Mouse (Mus musculus) intestine, postnatal 0 days (tissue): Measurements from ENCODE around the gene Sik3. TPM values are rescaled to one million over a fixed set of nuclear protein-coding genes. Genes with fewer than 3 reads are reported as not detected.

ENCODE experiments used
- ATAC-seq: fragments of 200-750 bp; cut with Nextera tagmentation; 2 replicates; pipeline ENCODE4 v1.8.0; 2017; ENCODE audit warnings: mild to moderate bottlenecking, moderate TSS enrichment, moderate library complexity
- H3K27ac ChIP-seq: fragments of 300-500 bp; sonication (generic); 2 replicates; pipeline ENCODE4 v1.5.1; 2014; ENCODE audit warnings: mild to moderate bottlenecking, low read depth, low read length, moderate library complexity
- H3K27me3 ChIP-seq: fragments of 300-500 bp; sonication (generic); replicated peaks from 2 replicates; pipeline ENCODE4 v1.6.1; 2014; ENCODE audit warnings: low read length, mixed read lengths; ENCODE audit not compliant: control insufficient read depth, insufficient read depth
- H3K36me3 ChIP-seq: fragments of 300-500 bp; sonication (generic); 2 replicates; pipeline ENCODE4 v1.6.1; 2014; ENCODE audit warnings: mild to moderate bottlenecking, moderate library complexity; ENCODE audit not compliant: control insufficient read depth, insufficient read depth
- H3K4me1 ChIP-seq: fragments of 300-500 bp; sonication (generic); replicated peaks from 2 replicates; pipeline ENCODE4 v1.6.1; 2014; ENCODE audit warnings: antibody characterized with exemption, low read length, mixed read lengths; ENCODE audit not compliant: control insufficient read depth, insufficient read depth
- H3K4me2 ChIP-seq: fragments of 300-500 bp; sonication (generic); replicated peaks from 2 replicates; pipeline ENCODE4 v1.6.1; 2014; ENCODE audit warnings: low read depth, mild to moderate bottlenecking, moderate library complexity
- H3K4me3 ChIP-seq: fragments of 300-500 bp; sonication (generic); 2 replicates; pipeline ENCODE4 v1.5.1; 2014; ENCODE audit warnings: low read depth, low read length
- H3K9ac ChIP-seq: fragments of 300-500 bp; sonication (generic); 2 replicates; pipeline ENCODE4 v1.6.1; 2014; ENCODE audit warnings: mild to moderate bottlenecking, low read depth, low read length
- H3K9me3 ChIP-seq: fragments of 300-500 bp; sonication (generic); 2 replicates; pipeline ENCODE4 v1.6.1; 2016; ENCODE audit warnings: mixed run types; ENCODE audit not compliant: control insufficient read depth
- CTCF ChIP-seq: sonication (generic); IDR thresholded peaks from 2 replicates; pipeline ENCODE4 v1.5.1; 2016; ENCODE audit warnings: low read depth, mild to moderate bottlenecking, control low read depth, antibody characterized with exemption, moderate library complexity
- WGBS: fragments of 180-500 bp; shearing (Covaris S2); extraction: QIAGEN DNeasy Blood & Tissue Kit; methylation state at CpG from one replicate; pipeline ENCODE4 v1.1.7; 2014; 5-methylcytosine and 5-hydroxymethylcytosine counted together
- polyA plus RNA-seq: library from polyadenylated mRNA; unstranded; fragments of >200 nt; fragmentation: Nextera tagmentation; extraction: Ambion mirVana; gene quantifications from 2 replicates; pipeline ENCODE4 v1.2.1, GENCODE M21; 2015

Gene Sik3
- polyA plus RNA-seq, 1 experiment from 2014 or later, result 7.4 TPM

DNA sequence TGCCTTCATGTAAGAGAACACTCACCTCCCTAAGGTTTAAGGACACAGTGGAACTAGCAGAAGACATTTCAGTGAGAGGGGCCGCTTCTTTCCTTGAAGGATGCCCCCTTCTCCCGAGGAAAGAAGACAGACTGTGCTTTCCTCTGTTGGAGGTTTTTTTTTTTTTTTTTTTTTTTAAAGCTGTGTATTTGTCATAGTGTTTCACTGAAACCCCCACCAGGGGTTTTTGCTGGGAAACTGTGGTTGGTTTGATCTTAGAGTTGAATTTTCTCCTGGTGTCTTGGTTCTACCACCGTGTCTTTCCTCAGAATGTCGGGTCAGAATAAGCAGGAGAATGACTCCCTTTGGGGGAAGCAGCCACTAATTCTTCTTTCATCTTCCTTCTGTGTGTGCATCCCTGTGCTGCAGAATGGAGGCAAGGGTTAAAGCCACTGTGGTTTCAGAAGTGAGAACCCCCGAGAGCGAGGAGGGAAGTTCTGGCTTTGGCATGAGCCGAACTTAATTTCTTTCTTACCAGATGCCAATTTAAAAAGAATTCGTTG lies 106.3 kb downstream of the Sik3 start:
- Histone ChIP-seq H3K36me3 (peaks cover 1% of the 10 kb centered on the region; the same call in 1 of the 2 replicates), H3K4me1 (peaks cover 13% of the 10 kb centered on the region), H3K9me3 (no peaks in the 10 kb centered on the region), H3K4me3 (no peak overlapping the region), H3K27ac (no peak overlapping the region), H3K4me2 (no peak overlapping the region), H3K9ac (no peak overlapping the region), H3K27me3 (no peaks in the 10 kb centered on the region)
- TF ChIP-seq CTCF, result no peak
- no peak for ATAC-seq
- 93% methylated on average over 8 of the region's 8 CpGs for WGBS

DNA sequence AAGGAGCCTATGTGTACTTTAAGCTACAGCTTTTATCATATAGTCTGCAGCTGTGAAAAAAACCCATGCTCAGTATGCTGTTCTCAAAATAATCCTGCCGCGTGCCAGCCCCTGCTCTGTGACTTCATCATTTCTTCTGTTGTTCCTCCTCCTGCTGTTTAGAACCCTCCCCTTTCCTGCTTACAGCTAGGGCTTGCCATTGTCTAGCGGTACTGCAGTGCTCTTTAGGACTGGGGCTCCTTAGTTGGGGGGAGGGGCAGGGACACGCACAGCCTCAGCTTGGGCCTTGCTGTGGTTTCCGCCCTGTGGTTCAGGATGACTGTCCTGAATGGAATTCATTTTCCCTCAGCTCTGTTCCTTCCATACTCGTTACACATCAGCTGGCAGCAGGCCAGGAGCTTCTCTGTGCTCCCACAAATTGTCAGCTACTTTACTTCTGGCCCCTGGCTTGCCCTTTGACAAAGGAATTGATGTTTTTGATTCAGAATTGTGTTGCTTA lies 107.4 kb downstream of the Sik3 start:
- WGBS, result 15% methylated on average over 6 of the region's 6 CpGs
- TF ChIP-seq CTCF, result no peak
- peaks cover 9% of the 10 kb centered on the region for H3K36me3 ChIP-seq
- no peaks in the 10 kb centered on the region for H3K27me3 ChIP-seq
- peaks cover 13% of the 10 kb centered on the region for H3K4me1 ChIP-seq
- peak; percentile 60 for ATAC-seq
- H3K27ac ChIP-seq, result peak overlapping the region; percentile 64
- H3K9me3 ChIP-seq, result no peaks in the 10 kb centered on the region
- H3K9ac ChIP-seq, result no peak overlapping the region
- 0 out of 2 replicates have a peak overlapping the region, but pooled peaks have one; percentile 9 for H3K4me2 ChIP-seq
- no peak overlapping the region for H3K4me3 ChIP-seq

DNA sequence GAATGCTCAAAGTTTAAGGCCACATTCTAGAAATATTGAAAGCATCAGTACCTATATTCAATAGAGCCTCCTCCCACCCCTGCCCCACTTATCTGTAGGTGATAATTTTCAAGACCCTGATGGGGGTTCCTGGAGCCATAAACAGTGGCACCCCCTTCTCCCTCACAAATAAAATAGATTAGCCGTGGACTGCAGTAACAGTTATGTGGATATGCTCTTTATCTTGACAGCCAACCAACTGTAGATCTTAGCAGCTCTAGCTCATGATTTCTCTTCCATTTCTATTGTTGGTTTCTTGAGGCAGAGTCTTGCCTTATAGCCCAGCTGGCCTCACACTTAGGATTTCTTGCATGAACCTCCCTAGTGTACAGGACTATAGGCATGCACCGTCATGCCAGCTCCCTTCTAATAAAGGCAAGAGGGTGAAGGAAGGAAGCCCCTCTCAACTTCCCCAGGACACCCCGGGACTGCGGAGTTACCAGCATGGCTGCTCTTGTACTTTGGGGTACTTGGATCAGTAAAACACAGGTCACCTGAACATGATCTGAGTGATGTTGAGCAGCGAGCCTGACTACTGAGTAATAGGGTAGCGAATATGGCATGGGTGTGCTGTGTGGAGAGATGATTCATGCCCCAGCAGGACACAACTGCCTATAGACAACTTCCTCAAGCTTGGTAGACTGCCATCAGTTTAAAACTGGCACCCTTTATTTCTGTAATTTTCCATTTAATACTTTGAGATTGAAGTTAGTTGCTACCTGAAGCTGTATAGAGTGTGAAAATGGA lies 108.0 kb downstream of the Sik3 start:
- Histone ChIP-seq H3K4me3 (no peak overlapping the region), H3K9me3 (no peaks in the 10 kb centered on the region), H3K4me1 (peaks cover 13% of the 10 kb centered on the region), H3K36me3 (peaks cover 9% of the 10 kb centered on the region), H3K9ac (no peak overlapping the region), H3K4me2 (0 out of 2 replicates have a peak overlapping the region, but pooled peaks have one; percentile 9), H3K27me3 (no peaks in the 10 kb centered on the region), H3K27ac (peak overlapping the region; percentile 64)
- no peak for TF ChIP-seq CTCF
- ATAC-seq, result no peak
- 71% methylated on average over 6 of the region's 6 CpGs for WGBS

DNA sequence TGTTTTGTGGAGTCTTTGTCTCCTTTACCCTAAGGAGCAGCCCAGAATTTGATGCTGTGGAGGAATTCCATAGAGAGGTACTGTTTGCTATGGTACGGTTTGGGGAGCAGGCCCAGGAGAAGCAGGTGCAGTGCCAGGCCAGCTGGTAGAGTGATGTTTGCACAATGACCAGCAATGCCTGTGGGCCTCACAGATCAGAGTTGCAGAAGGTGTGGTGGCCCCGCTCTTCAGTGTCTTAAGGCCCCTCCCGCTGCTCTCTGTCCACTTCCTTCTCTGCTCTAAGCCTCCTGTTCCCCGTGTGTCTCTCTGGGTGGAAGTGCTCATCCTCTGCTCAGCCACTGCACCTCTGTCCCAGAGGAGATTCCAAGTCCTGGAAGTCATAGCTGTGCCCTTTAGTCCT lies 108.9 kb downstream of the Sik3 start:
- peak overlapping the region; percentile 10 for H3K4me2 ChIP-seq

GRCm38 (mm10) chr9:46122731-46123130 lies 110.1 kb downstream of the Sik3 start:
- peaks cover 13% of the 10 kb centered on the region for H3K36me3 ChIP-seq
- no peak overlapping the region for H3K9ac ChIP-seq
- H3K9me3 ChIP-seq, result no peaks in the 10 kb centered on the region
- 77% methylated on average over 9 of the region's 9 CpGs for WGBS
- peaks cover 14% of the 10 kb centered on the region for H3K4me1 ChIP-seq
- no peaks in the 10 kb centered on the region for H3K27me3 ChIP-seq
- no peak overlapping the region for H3K27ac ChIP-seq
- H3K4me2 ChIP-seq, result no peak overlapping the region
- ATAC-seq, result no peak
- H3K4me3 ChIP-seq, result no peak overlapping the region
- no peak for TF ChIP-seq CTCF

More for the DNA sequence above, 108.9 kb downstream of the Sik3 start:
- Histone ChIP-seq H3K36me3 (peaks cover 10% of the 10 kb centered on the region), H3K27ac (peak overlapping the region; percentile 64; the same call in 1 of the 2 replicates), H3K9me3 (no peaks in the 10 kb centered on the region), H3K9ac (no peak overlapping the region), H3K4me3 (no peak overlapping the region), H3K27me3 (no peaks in the 10 kb centered on the region), H3K4me1 (peaks cover 13% of the 10 kb centered on the region)
- WGBS, result 35% methylated on average over 4 of the region's 4 CpGs
- ATAC-seq, result peak; percentile 68
- TF ChIP-seq CTCF, result no peak

GRCm38 (mm10) chr9:46126295-46126694 lies 113.7 kb downstream of the Sik3 start:
- Histone ChIP-seq H3K27ac (peak overlapping the region; percentile 71; the same call in 1 of the 2 replicates), H3K36me3 (peaks cover 17% of the 10 kb centered on the region), H3K4me1 (peaks cover 11% of the 10 kb centered on the region; the same call in 1 of the 2 replicates), H3K9ac (no peak overlapping the region), H3K9me3 (no peaks in the 10 kb centered on the region), H3K4me2 (no peak overlapping the region), H3K4me3 (no peak overlapping the region), H3K27me3 (no peaks in the 10 kb centered on the region)
- no peak for ATAC-seq
- 59% methylated on average over 2 of the region's 2 CpGs for WGBS
- no peak for TF ChIP-seq CTCF
